Mouse (Mus musculus) forebrain, embryonic 15.5 days (tissue): ENCODE data around the gene Gcc2. TPM values are rescaled to one million over a fixed set of nuclear protein-coding genes. Genes with fewer than 3 reads are reported as not detected.

Experiments
- ATAC-seq: fragments of 200-750 bp; cut with Nextera tagmentation; replicated peaks from 2 replicates; pipeline ENCODE4 v1.8.0; 2017; ENCODE audit warnings: mild to moderate bottlenecking, moderate TSS enrichment, moderate library complexity
- H3K27ac ChIP-seq: fragments of 300-500 bp; sonication (generic); replicated peaks from 2 replicates; pipeline ENCODE4 v1.5.1; 2015; ENCODE audit warnings: mild to moderate bottlenecking, inconsistent platforms
- H3K27me3 ChIP-seq: fragments of 300-500 bp; sonication (generic); 2 replicates; pipeline ENCODE4 v1.6.1; 2015; ENCODE audit warnings: inconsistent platforms
- H3K36me3 ChIP-seq: fragments of 300-500 bp; sonication (generic); 2 replicates; pipeline ENCODE4 v1.6.1; 2015; ENCODE audit warnings: mild to moderate bottlenecking, inconsistent platforms
- H3K4me1 ChIP-seq: fragments of 300-500 bp; sonication (generic); 2 replicates; pipeline ENCODE4 v1.6.1; 2015; ENCODE audit warnings: inconsistent platforms
- H3K4me2 ChIP-seq: fragments of 300-500 bp; sonication (generic); replicated peaks from 2 replicates; pipeline ENCODE4 v1.6.1; 2015; ENCODE audit warnings: mild to moderate bottlenecking, inconsistent platforms
- H3K4me3 ChIP-seq: fragments of 300-500 bp; sonication (generic); 2 replicates; pipeline ENCODE4 v1.5.1; 2015; ENCODE audit warnings: mild to moderate bottlenecking, inconsistent platforms
- H3K9ac ChIP-seq: fragments of 300-500 bp; sonication (generic); replicated peaks from 2 replicates; pipeline ENCODE4 v1.6.1; 2015; ENCODE audit warnings: mild to moderate bottlenecking, inconsistent platforms
- H3K9me3 ChIP-seq: fragments of 300-500 bp; sonication (generic); 2 replicates; pipeline ENCODE4 v1.6.1; 2016; ENCODE audit warnings: inconsistent platforms
- WGBS: fragments of 180-500 bp; shearing (Covaris S2); methylation state at CpG from one replicate; pipeline ENCODE4 v1.1.7; 2015; ENCODE audit warnings: mixed read lengths; 5-methylcytosine and 5-hydroxymethylcytosine counted together
- polyA plus RNA-seq: library from polyadenylated mRNA; unstranded; fragments of >200 nt; fragmentation: Nextera tagmentation; extraction: Ambion mirVana; gene quantifications from 2 replicates; pipeline ENCODE4 v1.2.1, GENCODE M21; 2015

Gcc2 gene
- 84.1 and 86.0 TPM in 2 replicates for polyA plus RNA-seq

DNA sequence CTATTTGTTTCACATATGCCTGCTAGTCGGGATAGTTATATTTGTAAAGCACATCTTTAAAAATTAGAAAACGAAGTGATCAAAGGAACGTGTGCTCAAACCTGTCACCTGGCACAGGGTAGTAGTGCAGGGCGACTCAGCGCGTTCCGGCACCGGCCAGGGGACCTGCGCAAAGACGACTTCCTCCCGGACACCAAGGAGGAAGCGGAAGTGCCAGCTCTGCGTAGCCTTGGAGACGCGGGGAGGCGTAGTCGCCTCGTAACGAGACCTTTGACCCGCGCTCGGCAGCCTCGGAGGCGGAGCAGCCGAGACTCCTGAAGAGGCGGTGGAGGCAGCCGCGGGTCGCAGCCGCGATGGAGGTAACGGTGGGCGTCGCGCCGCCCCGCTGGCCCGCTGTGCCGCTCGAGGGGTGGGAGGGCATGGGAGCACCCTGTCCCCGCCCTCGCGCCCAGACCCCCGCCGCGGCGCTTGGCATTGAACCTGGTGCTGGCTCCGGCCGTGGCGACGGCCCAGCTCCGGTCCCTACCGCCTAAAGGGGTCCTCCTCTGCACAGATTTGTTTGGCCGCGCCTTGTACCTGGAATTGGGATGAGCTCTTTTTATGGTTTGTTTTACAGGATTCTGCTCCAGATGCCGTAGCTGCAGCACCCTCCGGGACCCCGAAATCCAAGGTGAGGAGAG is at the start of gene Gcc2:
Gene Gcc2, plus strand, starts transcription at position 285 of the 680 bp plus-strand sequence.
- peaks cover 14% of the 10 kb centered on the region for H3K4me1 ChIP-seq
- ATAC-seq: peak; percentile 99
- peak within 1 kb of the TSS; percentile 75 for H3K9ac ChIP-seq
- H3K4me3 ChIP-seq: peak within 1 kb of the TSS; percentile 81
- peak within 1 kb of the TSS; percentile 46 for H3K4me2 ChIP-seq
- WGBS: under 1% methylated on average over 42 of the region's 58 CpGs
- peak within 1 kb of the TSS; percentile 73 for H3K27ac ChIP-seq
- H3K36me3 ChIP-seq: peaks cover 17% of the 10 kb centered on the region
- no peaks in the 10 kb centered on the region for H3K27me3 ChIP-seq
- no peaks in the 10 kb centered on the region for H3K9me3 ChIP-seq

DNA sequence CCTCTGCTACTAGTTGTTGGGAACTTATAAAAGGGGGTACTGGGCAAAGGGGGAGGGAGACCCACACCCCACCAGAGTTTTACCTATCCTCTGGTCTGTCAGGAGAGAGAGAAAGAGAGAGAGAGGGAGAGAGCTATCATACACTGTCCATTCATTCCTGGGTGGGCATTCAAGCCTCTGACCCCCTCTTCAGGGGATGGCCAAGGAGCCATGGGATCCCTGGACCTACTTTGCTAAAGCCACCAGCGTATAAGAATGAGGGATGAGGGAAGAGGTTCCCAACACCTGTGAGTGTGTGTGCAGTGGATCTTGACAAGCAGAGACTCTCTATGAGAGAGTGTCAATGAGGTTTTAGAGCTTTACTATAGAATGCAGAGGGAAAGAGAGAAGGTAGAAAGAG is 49.3 kb upstream of the Gcc2 start:
- Histone ChIP-seq H3K9me3 (peaks cover 3% of the 10 kb centered on the region; the same call in 1 of the 2 replicates), H3K4me3 (no peak overlapping the region), H3K4me2 (no peak overlapping the region), H3K27me3 (no peaks in the 10 kb centered on the region), H3K4me1 (no peaks in the 10 kb centered on the region), H3K27ac (no peak overlapping the region), H3K9ac (no peak overlapping the region), H3K36me3 (no peaks in the 10 kb centered on the region)
- ATAC-seq: no peak
- WGBS: 36% methylated on average over 1 of the region's 1 CpGs

DNA sequence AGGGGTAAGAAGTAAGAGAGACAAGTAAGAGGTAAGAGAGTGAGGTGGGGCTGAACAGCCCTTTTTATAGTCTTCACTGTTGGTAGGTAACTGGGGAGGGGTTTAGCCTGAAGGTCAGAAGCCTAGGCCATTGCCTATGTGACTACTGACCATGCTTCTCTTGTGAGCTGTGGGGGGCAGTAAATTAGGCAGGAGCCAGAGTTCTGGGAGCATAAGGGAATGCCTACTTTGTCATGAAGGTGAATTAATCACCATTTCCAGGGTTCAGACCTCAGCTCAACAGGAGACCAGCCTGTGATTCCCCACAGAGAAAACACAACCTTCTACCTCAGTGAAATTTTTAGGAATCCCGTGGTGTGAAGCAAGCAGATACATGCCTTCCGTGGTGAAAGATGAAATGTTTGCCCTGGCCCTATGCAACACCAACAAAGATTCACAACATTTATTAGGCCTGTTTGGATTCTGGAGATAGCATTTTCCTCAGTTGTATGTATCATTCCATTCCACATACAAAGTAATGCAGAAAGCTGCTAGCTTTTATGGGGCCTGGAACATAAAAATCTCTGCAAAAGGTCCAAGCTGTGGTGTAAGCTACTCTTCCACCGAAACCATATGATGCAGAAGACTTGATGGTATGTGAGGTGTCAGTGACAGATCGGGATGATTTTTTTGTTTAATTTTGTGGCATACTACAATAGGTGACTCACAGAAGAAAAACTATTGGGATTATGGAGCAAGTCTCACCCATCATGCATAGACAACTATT is 48.5 kb upstream of the Gcc2 start:
- 91% methylated on average over 4 of the region's 4 CpGs for WGBS

DNA sequence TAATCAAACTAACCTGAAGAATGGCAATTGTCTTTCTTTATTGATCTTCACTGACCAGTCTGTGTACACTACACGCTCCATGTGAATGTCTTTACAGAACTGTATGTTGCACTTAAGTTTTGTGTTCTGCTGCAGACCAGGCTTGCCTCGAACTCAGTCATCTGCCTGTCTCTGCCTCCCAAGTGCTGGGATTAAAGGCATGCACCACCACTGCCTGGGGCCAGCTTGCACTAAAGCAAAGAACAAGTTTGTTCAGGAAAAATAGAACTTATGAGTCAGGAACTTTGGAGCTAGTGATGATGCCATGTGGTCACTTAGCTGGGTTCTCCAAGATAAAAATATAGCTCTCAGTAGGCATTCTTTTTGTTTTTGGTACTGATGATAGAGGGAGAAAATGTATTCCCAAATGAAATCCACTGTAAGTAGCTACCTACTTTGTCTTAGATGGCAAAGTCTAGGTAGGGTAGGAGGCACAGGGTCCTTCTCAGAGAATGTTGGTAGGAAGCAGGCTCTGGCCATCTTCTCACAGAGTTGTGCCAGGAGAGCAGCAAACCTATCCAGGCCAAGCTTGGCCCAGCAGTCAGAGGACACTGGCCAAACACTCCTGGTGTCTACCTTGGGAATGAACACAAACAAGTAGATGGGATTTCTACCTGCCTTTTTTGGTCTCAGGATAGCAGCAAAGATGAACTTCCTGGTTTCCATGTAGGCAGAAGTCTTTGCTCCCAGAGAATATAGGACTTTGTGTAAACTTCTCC is 45.4 kb upstream of the Gcc2 start:
- H3K4me3 ChIP-seq: no peak overlapping the region
- no peaks in the 10 kb centered on the region for H3K27me3 ChIP-seq
- no peaks in the 10 kb centered on the region for H3K36me3 ChIP-seq
- 76% methylated on average over 2 of the region's 2 CpGs for WGBS
- ATAC-seq: no peak
- H3K27ac ChIP-seq: no peak overlapping the region
- no peak overlapping the region for H3K4me2 ChIP-seq
- no peak overlapping the region for H3K9ac ChIP-seq
- no peaks in the 10 kb centered on the region for H3K4me1 ChIP-seq
- peaks cover 3% of the 10 kb centered on the region; the same call in 1 of the 2 replicates for H3K9me3 ChIP-seq

More for the DNA sequence above, 48.5 kb upstream of the Gcc2 start:
- Histone ChIP-seq H3K4me1 (no peaks in the 10 kb centered on the region), H3K4me2 (no peak overlapping the region), H3K27ac (no peak overlapping the region), H3K4me3 (no peak overlapping the region), H3K27me3 (no peaks in the 10 kb centered on the region), H3K36me3 (no peaks in the 10 kb centered on the region), H3K9ac (no peak overlapping the region), H3K9me3 (peaks cover 3% of the 10 kb centered on the region; the same call in 1 of the 2 replicates)
- no peak for ATAC-seq

DNA sequence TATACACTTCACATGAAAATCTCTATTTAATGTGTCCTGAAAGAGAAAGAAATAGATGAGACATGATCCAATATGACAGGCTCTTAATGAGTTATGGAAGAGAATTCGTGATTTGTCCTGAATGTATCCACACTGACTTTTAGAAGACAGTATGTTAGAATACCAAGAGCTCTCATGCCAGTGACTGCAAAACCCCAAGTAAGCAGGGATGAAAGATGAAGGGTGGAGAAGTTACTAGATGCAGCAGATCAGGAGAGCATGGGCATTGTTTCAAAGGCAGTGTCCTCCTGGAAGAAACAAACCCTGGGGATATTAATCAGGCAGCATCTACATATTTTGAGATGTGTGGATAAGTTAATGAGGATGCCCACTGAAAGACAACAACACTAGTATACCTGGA is 44.8 kb upstream of the Gcc2 start:
- Histone ChIP-seq H3K36me3 (no peaks in the 10 kb centered on the region), H3K27me3 (no peaks in the 10 kb centered on the region), H3K9me3 (peaks cover 3% of the 10 kb centered on the region; the same call in 1 of the 2 replicates), H3K4me3 (no peak overlapping the region), H3K4me1 (no peaks in the 10 kb centered on the region), H3K9ac (no peak overlapping the region), H3K27ac (no peak overlapping the region), H3K4me2 (no peak overlapping the region)
- 72% methylated on average over 1 of the region's 1 CpGs for WGBS
- ATAC-seq: no peak

DNA sequence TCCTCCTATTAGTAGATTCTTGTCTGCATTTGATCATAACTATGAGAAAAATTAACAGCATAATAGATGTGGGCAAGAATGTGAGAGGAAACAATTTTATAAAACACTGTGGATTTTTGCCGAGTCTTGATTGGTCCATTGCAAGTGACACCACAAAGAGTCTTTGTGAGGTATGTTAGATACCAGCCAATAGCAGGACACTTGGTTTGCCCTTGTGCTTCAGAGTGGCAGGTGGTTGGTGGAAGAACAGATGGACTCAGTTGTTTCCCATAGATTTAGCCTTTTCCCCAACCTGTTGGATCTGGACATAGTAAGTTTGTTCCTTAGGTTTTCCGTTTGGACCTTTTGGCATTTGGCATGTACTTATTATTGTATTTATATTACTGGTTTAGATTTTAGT is 44.1 kb upstream of the Gcc2 start:
- Histone ChIP-seq H3K36me3 (no peaks in the 10 kb centered on the region), H3K4me3 (no peak overlapping the region), H3K4me2 (no peak overlapping the region), H3K9me3 (peaks cover 3% of the 10 kb centered on the region; the same call in 1 of the 2 replicates), H3K27ac (no peak overlapping the region), H3K27me3 (no peaks in the 10 kb centered on the region), H3K9ac (no peak overlapping the region), H3K4me1 (no peaks in the 10 kb centered on the region)
- 93% methylated on average over 2 of the region's 2 CpGs for WGBS
- ATAC-seq: no peak

DNA sequence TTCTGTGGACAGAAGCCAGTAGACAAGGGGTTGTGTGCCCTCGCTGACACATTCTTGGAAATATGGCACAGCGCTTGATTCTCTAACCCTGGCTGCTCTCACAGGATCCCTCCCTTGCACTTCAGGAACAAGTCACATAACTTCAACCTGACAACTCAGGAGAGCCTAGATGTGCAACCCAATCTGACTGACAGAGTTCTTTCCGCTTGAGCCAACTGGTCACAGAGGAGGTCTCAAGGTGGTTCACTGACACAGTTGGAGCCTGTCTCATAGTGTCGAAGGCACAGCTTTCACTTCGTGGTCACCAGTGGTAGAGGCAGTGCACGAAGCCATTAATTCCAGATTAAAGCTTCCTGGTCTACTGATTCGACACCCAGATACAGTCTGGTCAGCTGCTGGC is 43.1 kb upstream of the Gcc2 start:
- WGBS: 78% methylated on average over 7 of the region's 7 CpGs
- Histone ChIP-seq H3K4me2 (no peak overlapping the region), H3K4me1 (no peaks in the 10 kb centered on the region), H3K27ac (no peak overlapping the region), H3K36me3 (no peaks in the 10 kb centered on the region), H3K27me3 (no peaks in the 10 kb centered on the region), H3K9ac (no peak overlapping the region), H3K9me3 (peaks cover 3% of the 10 kb centered on the region; the same call in 1 of the 2 replicates), H3K4me3 (no peak overlapping the region)
- ATAC-seq: no peak

DNA sequence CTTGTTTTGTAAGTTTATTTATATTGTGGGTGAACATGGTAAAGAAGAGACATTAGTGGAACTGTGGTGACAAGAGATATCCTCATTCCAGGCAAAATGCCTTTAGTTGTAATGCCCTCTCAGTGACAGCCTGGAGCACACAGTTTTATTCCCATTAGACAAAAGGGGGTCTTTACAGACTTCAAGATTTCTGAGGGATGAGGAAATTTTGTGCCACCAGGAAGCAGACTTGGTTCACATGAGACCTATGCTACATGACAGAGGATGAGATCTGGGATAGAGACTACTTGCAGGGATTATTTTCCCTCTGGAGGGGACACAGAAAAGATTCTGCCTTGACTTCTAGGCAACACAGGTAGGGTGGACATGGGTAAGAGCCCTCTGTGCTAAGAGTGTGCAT is 40.8 kb upstream of the Gcc2 start:
- Histone ChIP-seq H3K36me3 (no peaks in the 10 kb centered on the region), H3K4me2 (no peak overlapping the region), H3K27me3 (no peaks in the 10 kb centered on the region), H3K9ac (no peak overlapping the region), H3K4me3 (no peak overlapping the region), H3K4me1 (no peaks in the 10 kb centered on the region), H3K27ac (no peak overlapping the region), H3K9me3 (no peaks in the 10 kb centered on the region)
- ATAC-seq: no peak

DNA sequence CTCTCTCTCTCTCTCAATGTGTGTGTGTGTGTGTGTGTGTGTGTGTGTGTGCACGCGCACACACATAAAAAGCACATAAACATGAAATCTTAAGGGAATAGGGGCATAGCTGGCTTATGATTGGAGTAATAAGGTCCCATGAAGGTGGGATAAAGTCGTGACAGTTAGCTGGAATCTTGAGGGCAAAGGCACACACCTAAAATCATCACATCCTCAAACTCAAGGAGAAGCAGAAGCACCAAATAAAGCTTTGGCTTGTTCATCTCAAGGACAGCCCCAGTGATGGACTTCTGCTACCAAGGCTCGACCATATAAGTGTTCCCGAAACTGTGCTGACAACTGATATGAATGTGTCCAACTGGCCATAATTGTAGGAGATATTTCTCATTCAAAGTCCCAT is 40.4 kb upstream of the Gcc2 start:
- Histone ChIP-seq H3K4me2 (no peak overlapping the region), H3K4me3 (no peak overlapping the region), H3K36me3 (no peaks in the 10 kb centered on the region), H3K9me3 (no peaks in the 10 kb centered on the region), H3K27me3 (no peaks in the 10 kb centered on the region), H3K27ac (no peak overlapping the region), H3K9ac (no peak overlapping the region), H3K4me1 (no peaks in the 10 kb centered on the region)
- no peak for ATAC-seq
- WGBS: 82% methylated on average over 5 of the region's 5 CpGs

DNA sequence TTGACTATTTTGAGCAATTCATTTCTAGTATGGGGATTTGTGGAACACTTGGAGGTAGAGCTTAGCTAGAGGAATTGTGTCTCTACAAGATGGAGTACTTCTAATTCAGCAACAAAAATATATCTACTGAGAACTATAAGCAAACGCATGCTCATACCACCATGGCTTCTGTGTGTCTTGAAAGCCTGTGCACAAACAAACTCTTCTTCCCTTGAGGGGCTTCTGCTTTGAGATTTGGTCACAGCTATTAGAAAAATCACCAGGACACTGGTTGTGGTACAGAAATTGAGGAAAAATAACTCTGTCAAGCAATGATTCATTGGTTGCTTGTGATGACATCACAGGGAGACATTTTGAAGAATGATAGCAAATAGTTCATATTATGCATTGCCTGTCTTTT is 39.9 kb upstream of the Gcc2 start:
- ATAC-seq: no peak
- Histone ChIP-seq H3K9ac (no peak overlapping the region), H3K9me3 (no peaks in the 10 kb centered on the region), H3K4me2 (no peak overlapping the region), H3K4me1 (no peaks in the 10 kb centered on the region), H3K27me3 (no peaks in the 10 kb centered on the region), H3K4me3 (no peak overlapping the region), H3K27ac (no peak overlapping the region), H3K36me3 (no peaks in the 10 kb centered on the region)
- 87% methylated on average over 1 of the region's 1 CpGs for WGBS

DNA sequence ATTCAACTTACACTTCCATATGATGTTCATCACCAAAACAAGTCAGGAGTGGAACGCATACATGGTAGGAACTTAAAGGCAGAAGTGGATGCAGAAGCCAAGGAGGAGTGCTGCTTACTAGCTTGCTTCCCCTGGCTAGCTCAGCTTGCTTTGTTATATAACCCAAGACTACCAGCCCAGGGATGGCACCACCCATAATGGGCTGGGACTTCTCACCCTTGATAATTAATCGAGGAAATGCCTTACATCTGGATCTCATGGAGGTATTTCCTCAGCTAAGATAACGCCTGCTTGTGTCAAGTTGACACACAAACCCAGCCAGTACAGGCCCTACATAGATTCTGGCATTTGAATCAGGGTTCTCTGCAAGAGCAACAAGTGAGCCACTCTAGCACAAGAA is 37.9 kb upstream of the Gcc2 start:
- no peak overlapping the region for H3K27ac ChIP-seq
- no peaks in the 10 kb centered on the region for H3K4me1 ChIP-seq
- H3K4me3 ChIP-seq: no peak overlapping the region
- no peak overlapping the region for H3K9ac ChIP-seq
- H3K36me3 ChIP-seq: no peaks in the 10 kb centered on the region
- no peak overlapping the region for H3K4me2 ChIP-seq
- H3K9me3 ChIP-seq: no peaks in the 10 kb centered on the region
- WGBS: 92% methylated on average over 3 of the region's 3 CpGs
- no peaks in the 10 kb centered on the region for H3K27me3 ChIP-seq
- no peak for ATAC-seq

DNA sequence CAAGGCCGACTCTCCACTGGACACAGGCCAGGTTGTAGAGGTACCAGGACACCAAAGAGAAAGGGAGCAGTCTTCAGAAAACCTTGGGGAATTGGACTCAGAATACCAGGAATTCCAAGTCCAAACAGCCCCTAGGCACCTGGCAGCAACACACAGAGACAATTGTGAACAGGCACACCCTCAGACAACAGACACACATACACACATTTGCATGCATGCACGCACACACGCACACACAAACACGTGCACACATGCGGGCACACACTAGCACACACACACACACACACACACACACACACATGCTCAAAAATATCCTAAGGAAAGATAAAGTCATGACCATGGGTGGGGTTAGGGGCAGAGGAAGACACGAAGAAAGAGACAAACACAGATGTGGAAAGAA is 34.6 kb upstream of the Gcc2 start:
- H3K4me1 ChIP-seq: no peaks in the 10 kb centered on the region
- no peak overlapping the region for H3K27ac ChIP-seq
- no peak overlapping the region for H3K4me3 ChIP-seq
- no peaks in the 10 kb centered on the region for H3K27me3 ChIP-seq
- H3K9ac ChIP-seq: no peak overlapping the region
- no peak overlapping the region for H3K4me2 ChIP-seq
- H3K9me3 ChIP-seq: no peaks in the 10 kb centered on the region; the same call in 1 of the 2 replicates
- no peaks in the 10 kb centered on the region for H3K36me3 ChIP-seq
- WGBS: 84% methylated on average over 6 of the region's 6 CpGs
- no peak for ATAC-seq
